Mouse (Mus musculus): Measurements from ENCODE around the gene Zeb2. TPM values are rescaled to one million over a fixed set of nuclear protein-coding genes. Genes with fewer than 3 reads are reported as not detected.
A peak's percentile ranks its signal among the peaks of the same experiment; 100 is the strongest.

The Zeb2 gene
- total RNA-seq, 2 experiments from 2014 or later: 138 to 189 TPM

DNA sequence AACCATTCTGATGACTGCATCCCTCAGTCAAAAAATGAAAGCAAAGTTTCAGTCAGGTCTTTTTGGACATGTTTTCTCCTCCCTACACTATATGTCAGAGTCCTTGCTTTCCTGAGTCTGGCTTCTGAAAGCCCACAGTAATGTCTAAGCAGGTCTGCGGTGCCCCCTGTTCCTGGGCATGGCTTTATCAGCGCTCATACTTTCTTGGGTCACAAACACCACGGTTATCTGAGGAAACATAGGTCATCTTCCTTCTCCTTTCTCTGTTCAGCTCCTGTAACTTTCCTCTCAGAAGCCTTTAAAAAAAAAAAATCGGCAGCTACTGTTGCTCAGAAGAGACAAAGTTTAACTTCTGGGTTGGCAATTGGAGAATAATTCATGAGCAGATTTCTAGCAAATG, 17.2 kb downstream of the Zeb2 start:
- peak; percentile 53 for ATAC-seq (replicated peaks; ENCODE audit: poor library complexity)

DNA sequence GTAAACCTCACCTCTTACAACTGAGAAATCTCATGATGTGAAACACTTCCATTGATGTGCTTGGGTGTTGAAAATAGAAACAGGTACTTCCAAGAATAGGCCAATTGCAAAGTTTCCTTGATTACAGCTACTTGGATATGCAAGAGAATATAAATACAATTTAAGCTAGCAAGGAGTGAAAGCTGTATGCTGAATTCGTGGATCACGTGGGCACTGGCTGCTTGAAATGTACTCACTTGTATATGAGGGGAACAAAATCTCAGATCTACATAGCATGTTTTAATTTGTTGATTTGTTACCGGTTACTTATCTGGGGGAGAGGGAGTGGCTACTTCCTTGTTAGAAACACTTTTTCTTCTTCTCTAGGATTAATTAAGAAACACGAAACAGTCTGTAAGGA, 18.1 kb downstream of the Zeb2 start:
- no peak for ATAC-seq (replicated peaks; ENCODE audit: poor library complexity)

DNA sequence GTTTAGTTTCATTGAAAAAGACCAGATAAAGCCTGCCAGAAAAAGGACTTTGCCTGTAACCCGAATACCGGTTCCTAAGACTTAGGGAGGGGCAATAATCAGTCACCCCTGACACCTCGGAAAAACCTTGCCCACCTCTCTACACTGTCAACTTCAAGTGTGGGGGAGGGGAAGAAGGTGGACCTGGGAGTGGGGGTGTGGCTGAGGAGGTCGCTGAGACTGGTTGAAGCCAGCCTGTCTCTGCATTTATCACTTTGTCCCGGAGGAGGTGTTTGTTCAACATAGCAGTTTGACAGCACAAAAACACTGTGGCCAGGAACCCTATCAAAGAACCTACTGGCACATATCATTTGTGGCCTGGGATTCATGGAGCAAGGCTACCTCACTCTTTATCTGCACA, 19.2 kb downstream of the Zeb2 start:
- peak; percentile 9; the same call in 1 of the 2 replicates for ATAC-seq (replicated peaks; ENCODE audit: poor library complexity)

DNA sequence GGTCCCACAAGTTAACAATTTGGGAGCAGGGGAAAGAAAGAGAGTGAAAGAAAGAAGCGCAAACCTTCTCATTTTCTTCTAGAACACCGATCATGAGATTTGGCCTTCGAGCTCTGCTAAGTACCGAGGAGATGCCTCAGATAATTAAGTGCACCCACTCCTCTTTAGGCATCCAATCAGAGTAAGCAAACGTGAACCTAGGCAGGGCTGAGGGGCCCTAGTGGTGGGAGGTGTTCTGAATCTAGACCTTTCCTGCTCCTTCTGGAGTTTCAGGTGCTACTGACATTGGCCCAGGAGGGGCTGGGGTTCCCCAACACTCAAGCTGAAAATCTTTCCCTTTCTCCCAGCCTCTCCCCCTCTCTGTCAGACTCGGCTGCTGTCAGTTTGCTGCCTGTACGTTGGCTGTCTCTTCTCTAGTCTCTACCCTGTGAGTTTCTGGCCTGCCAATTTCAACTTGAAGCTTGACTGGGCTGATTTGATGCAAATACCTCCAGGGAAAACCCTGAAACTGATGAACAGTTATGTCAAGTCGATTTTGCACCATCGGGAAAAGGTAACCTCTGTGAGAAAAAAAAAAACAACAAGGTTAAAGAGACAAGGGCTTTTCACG, 20.5 kb downstream of the Zeb2 start:
- ATAC-seq (replicated peaks; ENCODE audit: poor library complexity): no peak

DNA sequence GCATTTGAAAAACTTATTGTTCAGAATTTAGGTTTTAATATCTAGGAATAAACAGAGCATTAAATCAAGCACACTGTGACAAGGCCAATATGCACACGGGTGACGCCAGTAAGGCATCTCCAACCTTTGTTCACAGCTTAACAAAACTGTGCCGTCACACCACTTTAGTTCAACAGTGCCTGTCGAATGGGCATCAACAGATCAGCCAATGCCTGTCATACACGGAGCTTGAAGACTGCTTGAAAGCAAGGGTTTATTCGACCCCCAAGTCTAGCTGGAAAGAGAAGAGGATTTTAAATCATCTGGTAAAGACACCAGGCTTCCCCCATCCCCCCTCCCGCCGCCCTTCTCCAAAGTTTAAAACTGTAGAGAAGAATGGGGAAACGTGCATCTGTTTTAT, 21.4 kb downstream of the Zeb2 start:
- no peak for ATAC-seq (replicated peaks; ENCODE audit: poor library complexity)

GRCm38 (mm10) chr2:45094371-45094967, 22.7 kb downstream of the Zeb2 start:
- no peak for ATAC-seq (replicated peaks; ENCODE audit: poor library complexity)

DNA sequence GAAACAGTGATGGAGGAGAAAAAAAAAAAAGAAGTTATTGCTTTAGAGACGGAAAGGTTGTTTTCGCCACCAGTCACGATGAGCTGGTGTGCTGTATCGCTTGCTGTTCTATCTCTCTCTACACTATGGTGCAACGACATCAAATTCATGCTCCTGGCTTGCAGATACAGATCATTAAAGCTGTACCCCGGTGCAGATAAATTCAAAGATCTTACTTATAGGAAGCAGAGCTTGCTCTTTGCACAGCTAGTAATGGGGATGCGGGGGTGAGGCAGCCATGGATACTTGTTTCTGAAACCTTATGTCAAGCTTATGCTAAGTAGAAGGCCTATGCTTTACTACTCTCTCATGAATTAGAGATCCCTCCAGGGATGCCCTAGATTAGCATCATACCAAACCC, 23.7 kb downstream of the Zeb2 start:
- ATAC-seq (replicated peaks; ENCODE audit: poor library complexity): no peak

GRCm38 (mm10) chr2:45092654-45093053, 24.5 kb downstream of the Zeb2 start:
- ATAC-seq (replicated peaks; ENCODE audit: poor library complexity): no peak

GRCm38 (mm10) chr2:45090529-45091297, 26.5 kb downstream of the Zeb2 start:
- no peak for ATAC-seq (replicated peaks; ENCODE audit: poor library complexity)

DNA sequence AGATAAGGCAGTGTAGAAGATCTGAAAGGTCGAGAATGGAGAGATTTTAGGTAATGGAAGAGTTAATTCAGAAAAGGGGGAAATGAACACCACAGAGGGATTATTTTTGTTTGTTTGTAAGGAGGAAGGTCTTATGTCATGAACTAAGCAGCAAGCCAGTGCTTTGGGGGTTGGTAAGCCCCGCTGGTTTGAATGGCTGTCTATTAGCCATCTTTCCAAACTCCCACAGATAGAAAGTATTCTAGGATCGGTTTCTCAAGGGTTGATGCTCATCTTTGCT, 28.0 kb downstream of the Zeb2 start:
- ATAC-seq (replicated peaks; ENCODE audit: poor library complexity): no peak

DNA sequence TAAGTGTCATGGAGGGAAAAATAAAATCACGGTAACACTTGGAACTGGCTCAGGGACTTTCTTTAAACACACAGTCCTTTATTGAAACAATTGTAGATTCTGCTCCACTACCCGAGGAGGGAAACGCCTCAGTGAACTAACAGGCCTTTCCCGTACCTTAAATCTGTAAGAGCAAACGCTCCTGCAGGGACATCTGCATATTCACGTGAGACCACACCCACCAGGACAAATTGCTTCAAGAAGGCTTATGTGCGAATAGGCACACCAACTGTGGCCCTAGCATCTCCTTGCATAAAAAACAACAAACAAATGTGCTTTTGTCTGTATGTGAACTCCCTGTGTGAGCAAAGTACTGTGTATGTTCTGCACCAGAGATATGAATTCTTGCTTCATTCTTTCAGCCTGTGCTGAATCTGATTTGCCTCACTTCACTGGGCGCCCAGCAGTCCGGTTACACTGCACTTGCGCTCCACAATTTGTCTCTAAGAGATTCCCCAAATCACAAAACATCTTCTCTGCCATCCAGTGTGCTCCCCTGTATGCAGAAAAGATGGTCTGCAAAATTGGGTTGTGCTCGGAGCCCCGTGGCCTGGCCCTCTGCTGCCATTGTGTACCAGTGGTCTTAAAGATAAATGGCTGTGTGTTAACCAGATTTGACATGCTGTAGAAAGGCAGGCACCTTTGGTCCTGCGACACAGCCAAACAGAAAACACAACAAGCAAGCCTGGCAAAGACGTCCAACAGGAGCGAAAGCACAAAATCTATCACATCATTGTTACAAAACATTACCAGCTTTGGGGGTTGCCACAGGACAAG, 28.6 kb downstream of the Zeb2 start:
- ATAC-seq (replicated peaks; ENCODE audit: poor library complexity): no peak

- no peak for ATAC-seq (replicated peaks; ENCODE audit: poor library complexity)
These were observed 30.0 kb downstream of the Zeb2 start for GRCm38 (mm10) chr2:45087208-45087607.

DNA sequence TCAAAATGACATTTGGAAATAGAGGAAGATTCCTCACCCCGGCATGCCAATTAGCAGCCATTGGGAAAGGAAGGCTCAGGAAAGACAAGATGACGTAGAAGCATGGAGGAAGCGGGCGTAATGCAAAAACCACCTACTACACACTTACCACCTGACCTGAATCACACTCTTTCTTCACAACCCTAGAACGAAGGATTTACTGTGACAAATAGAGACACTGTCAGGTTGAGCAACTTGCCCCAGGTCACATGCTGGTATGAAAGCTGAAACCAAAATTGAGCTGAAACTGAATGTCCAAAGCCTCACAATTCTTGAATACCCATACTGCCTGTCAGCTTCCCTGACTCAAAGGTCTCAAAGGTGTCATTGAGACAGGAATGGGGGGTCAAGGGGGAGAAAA, 31.5 kb downstream of the Zeb2 start:
- peak; percentile 62 for ATAC-seq (replicated peaks; ENCODE audit: poor library complexity)

GRCm38 (mm10) chr2:45083042-45083441, 34.2 kb downstream of the Zeb2 start:
- ATAC-seq (replicated peaks; ENCODE audit: poor library complexity): no peak

DNA sequence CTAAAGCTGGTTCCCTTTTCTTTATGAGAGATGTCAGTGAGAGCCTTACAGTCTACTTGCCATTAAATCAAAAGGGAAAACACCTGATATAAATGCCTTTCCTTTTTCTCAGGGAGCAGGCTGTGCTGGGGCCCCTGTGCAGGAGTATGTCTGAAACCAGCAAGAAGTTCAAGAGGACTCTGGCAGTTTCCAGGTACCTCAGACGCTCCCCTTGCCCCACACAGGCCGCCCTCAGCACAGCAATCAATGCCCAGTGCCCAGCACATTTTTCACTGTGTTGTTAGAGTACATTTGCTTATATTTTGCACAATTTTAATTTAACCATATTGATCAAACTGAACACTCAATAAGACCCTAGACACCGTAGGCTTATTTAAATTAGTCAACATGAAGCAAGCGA, 35.6 kb downstream of the Zeb2 start:
- ATAC-seq (replicated peaks; ENCODE audit: poor library complexity): no peak

DNA sequence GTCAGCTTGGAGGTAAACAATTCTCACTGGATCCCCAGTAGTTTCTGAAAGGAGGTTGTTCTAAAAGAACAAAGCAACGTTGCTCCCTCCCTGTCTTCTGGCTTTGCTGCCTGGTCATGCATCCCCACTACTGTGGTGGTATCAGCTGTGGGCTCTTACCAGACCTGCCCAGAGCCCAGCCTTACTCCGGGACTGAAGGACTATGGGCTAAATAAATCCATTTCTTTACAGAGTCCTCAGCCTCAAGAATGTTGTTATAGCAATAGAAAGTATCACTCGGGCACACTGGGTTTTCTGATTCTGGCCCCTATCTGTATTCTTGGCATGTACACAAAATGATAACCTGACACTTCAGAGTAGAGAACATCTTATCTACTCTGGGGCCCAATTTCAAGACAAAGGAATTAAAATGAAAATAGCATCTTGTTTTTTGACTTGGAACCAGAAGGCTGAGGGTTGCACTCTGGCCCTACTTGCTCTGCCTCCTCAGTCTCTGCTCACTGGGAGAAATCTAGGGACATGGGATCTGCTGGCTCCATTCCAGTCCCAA, 39.2 kb downstream of the Zeb2 start:
- peak; percentile 57 for ATAC-seq (replicated peaks; ENCODE audit: poor library complexity)

DNA sequence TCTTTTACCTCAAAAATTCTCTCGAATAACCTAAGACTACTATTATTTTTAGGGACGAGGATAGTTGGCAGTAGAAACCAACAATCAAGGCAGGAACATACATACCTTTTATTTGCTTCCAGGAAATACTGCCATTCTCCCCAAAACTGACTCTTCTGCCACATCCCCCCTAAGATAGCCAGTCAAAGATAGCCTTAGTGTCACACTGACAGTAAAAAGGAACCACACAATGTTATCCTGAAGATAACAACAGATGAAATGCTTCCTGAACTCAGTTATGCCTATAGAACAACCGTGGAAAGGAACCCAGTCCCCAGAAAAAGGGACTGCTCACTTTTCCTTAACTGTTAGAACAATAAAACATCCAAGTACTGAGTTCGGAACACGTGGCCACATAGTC, 39.8 kb downstream of the Zeb2 start:
- ATAC-seq (replicated peaks; ENCODE audit: poor library complexity): no peak

DNA sequence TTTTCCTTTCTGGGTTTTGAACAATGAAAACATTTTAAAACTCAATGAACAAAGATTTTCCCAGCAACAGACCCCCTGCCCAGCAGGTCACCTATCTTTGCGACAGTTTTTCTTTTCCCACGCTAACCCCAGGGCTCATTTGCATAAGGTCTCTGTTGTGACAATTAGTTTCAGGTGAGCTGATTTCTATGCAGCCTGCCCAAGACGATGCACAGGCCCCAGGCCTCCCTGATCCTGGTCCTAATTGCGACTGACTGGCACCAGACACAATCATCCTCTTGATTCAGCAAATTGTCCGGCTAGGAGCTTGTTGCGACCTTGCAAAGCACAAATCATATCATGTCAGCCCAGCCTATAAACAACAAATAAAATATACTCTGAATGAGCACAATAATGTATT, 44.2 kb downstream of the Zeb2 start:
- no peak for ATAC-seq (replicated peaks; ENCODE audit: poor library complexity)

DNA sequence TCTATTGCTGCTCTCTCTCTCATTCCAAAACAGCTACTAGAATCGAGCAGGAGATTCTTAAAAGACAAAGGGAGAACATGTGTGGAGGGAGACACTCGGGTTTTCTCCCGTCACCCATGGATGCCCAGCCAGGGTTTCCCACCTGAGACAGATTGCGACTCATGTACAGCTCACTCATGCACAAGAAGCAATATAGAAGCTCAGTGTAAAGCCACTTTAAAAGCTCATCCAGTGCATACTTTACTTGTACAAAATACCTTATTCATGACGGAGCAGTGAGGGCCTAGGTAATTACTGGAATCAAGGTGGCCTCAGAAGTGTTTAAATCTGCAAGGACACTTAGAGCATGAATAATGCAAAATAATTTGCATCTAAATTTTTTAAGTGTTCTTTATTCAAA, 45.9 kb downstream of the Zeb2 start:
- no peak for ATAC-seq (replicated peaks; ENCODE audit: poor library complexity)

- no peak for ATAC-seq (replicated peaks; ENCODE audit: poor library complexity)
These were observed 46.5 kb downstream of the Zeb2 start for GRCm38 (mm10) chr2:45070612-45071276.

Data from megakaryocyte progenitor cell, adult 5-6 weeks (primary cell).